Mouse (Mus musculus): ENCODE results near the gene Gstm2. TPM values are rescaled to one million over a fixed set of nuclear protein-coding genes. Genes with fewer than 3 reads are reported as not detected.
"Not testable (repeated sequence)": the region's sequence is repeated elsewhere in the genome, so short reads cannot be mapped to it uniquely, and the experiment has no call there.

The Gstm2 gene
- total RNA-seq, 4 experiments from 2014 or later: 78.6 to 144 (median 111) TPM

DNA sequence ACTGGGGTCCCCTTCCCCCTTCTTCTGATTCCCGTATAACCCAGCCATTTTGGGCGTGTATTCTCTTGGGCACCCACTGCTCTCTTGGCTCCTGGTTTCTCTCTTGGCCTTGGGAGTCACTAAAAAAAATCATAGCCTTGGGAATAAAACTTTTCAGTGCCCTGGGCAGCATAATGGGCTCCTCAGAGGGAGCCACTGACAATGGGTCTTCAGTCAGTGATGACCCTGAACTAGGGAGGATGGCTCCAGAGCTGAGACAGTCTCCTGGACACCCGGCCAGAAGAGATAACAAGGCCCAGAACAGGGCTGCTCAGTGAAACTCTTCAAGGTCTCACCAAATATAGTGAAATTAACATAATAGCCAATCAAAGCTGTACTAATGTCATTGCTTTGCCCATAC lies 12.3 kb upstream of the Gstm2 start:
- DNase-seq (ENCODE audit: low spot score in 2 of 2): no peak

GRCm38 (mm10) chr3:107996576-107996975 lies 10.3 kb upstream of the Gstm2 start:
- DNase-seq (ENCODE audit: low spot score in 2 of 2): no peak

- not testable (repeated sequence) for DNase-seq (ENCODE audit: low spot score in 2 of 2)
These were observed 9.7 kb upstream of the Gstm2 start for GRCm38 (mm10) chr3:107995974-107996373.

DNA sequence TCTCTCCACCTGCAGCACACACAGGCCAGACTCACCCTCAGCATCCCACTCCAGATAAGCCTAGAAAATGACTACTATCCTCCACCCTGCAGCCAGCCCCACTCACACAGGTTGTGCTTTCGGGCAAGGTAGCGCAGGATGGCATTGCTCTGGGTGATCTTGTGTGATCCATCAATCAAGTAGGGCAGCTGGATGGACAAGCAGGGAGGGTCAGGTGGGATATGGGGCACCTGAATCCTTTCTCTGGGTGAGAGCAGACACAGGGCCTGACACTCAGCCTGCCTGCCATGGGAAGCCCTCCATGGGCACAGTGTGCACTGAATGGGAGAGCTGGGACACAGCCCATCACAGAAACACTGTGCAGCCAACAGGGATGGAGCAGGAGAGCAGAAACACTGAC lies 1.1 kb downstream of the Gstm2 start:
- not testable (repeated sequence) for DNase-seq (ENCODE audit: low spot score in 2 of 2)

DNA sequence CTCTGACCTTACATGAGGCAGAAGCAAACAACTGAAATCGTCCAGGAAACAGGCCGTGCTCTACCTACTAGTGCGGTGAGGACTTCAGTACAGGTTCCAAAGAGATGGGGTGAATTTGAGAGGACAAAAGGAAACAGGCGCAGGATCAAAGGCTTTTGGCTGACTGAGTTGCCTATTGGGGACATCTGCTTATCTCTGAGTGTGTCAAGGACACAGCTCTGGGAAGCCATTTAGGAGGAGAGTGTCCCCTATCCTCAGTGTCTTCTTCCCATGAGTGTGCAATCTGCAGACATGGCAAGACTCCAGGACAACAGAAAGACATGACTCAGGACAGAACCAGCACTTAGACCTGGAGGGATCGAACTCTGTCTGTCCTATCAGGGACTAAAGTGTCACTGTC lies 1.8 kb downstream of the Gstm2 start:
- DNase-seq (ENCODE audit: low spot score in 2 of 2): no peak

DNA sequence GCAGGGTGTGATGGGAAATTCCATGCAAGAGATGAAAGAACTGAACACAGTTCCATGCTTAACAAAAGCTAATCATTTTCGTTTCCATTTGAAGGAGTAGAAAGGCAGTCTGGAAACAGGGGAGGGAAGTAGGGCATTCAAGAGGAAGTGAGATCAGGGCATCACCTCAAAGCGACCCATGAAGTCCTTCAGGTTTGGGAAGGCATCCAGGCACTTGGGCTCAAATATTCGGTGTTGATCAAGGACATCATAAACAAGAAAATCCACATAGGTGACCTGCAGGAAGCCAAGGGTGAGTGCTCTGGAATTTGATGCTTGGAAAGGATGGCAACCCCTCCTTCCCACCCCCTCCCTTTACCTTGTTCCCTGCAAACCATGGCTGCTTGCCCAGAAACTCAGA lies 2.5 kb downstream of the Gstm2 start:
- no peak for DNase-seq (ENCODE audit: low spot score in 2 of 2)

GRCm38 (mm10) chr3:107982726-107983125 lies 3.5 kb downstream of the Gstm2 start:
- no peak for DNase-seq (ENCODE audit: low spot score in 2 of 2)

GRCm38 (mm10) chr3:107981261-107981660 lies 5.0 kb downstream of the Gstm2 start:
- DNase-seq (ENCODE audit: low spot score in 2 of 2): no peak

- DNase-seq (ENCODE audit: low spot score in 2 of 2): no peak
These were observed 8.6 kb downstream of the Gstm2 start for GRCm38 (mm10) chr3:107977691-107978090.

DNA sequence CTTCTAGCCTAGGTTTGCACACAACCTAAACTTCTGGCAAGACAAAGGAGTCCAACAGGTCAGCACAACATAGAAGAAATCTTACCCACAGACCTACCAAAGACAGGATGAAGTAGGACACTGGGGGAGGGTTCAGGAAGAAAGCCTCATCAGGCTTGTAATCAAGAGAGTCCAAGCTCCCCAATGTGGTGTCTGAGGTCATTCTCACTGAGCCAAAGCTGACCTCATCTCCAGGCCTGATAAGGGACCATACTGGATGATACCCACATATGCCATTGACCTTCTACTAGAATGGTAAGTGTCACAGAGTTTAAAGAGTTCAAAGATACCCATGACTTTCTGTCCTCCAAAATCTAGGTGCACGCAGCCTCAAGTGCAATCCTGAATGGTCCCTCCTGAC lies 12.0 kb downstream of the Gstm2 start:
- DNase-seq (ENCODE audit: low spot score in 2 of 2): peak in 1 of 2 experiments; percentile 1

DNA sequence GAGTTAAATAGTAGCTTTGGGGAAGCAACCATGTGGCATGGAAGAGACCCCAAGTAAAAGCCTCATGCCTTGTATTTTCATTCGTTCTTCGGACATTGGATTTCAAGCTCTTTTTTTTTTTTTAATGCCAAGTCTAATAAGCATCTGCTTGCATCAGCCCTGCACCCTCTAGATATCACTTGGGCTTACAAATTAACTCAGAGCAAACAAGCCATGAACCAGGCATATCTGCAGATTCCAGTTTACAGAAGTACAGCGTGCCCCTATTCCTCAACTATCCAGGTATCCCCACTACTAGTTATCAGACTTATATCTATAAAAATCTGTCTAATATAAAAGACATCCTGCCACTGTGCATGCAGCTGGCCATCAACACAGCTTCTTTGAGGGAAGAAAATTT lies 14.2 kb downstream of the Gstm2 start:
- peak in 1 of 2 experiments; percentile 0 for DNase-seq (ENCODE audit: low spot score in 2 of 2)

GRCm38 (mm10) chr3:107971101-107971500 lies 15.2 kb downstream of the Gstm2 start:
- DNase-seq (ENCODE audit: low spot score in 2 of 2): not testable (repeated sequence)

DNA sequence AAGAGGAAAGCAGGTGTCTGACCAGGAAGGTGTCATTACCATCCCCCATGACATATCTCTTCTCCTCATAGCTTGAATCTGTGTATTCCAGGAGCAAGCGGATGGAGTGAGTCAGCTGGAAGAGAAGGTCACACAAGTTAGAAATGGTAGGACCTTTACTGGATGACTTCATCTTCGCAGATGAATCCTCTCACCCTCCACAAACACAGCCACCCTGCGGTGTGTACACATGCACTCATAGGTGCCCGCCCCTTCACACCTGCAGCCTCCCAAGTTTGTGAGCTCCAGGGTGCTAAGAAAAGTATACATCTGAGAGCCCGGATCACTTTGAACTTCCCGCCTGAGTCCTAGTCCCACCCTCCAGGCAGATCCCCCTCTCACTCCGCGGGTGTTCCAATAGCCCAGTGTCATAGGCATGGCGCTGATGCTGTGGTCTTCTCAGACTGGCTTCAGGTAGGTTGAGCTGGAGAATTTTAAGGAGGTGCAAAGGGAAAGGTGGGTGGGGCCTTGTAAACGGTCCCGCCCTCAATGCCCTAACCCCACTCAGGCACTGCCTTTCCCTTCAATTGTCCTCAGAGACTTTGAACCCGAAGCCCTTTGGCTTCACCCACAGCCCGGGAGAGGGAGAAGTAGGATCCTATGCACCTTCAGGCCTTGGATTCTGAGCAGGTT lies 17.4 kb downstream of the Gstm2 start, which contains the start of gene Gstm3:
TSS of gene Gstm3 (minus strand) at position 560 of the 672 bp plus-strand sequence.
- DNase-seq (ENCODE audit: low spot score in 2 of 2): no peak

GRCm38 (mm10) chr3:107966631-107967030 lies 19.6 kb downstream of the Gstm2 start:
- no peak for DNase-seq (ENCODE audit: low spot score in 2 of 2)

GRCm38 (mm10) chr3:107965592-107965991 lies 20.7 kb downstream of the Gstm2 start:
- no peak for DNase-seq (ENCODE audit: low spot score in 2 of 2)

- DNase-seq (ENCODE audit: low spot score in 2 of 2): no peak
These were observed 21.5 kb downstream of the Gstm2 start for GRCm38 (mm10) chr3:107964656-107965308.

- DNase-seq (ENCODE audit: low spot score in 2 of 2): no peak
These were observed 22.2 kb downstream of the Gstm2 start for GRCm38 (mm10) chr3:107964026-107964425.

DNA sequence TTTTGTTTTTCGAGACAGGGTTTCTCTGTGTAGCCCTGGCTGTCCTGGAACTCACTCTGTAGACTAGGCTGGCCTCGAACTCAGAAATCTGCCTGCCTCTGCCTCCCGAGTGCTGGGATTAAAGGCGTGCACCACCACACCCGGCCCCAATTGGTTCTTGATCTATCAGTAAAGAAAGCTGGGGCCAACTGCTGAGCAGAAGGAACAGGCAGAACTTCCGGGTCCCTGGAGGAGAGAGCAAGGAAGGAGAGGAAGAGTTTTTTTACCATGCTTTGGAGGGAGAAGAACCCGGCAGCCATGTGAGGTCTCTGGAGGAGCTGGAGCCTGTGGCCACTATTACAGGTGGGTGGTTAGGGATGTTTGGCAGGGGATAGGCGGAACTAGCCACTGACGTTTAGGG lies 31.0 kb downstream of the Gstm2 start:
- DNase-seq (ENCODE audit: low spot score in 2 of 2): not testable (repeated sequence)

DNA sequence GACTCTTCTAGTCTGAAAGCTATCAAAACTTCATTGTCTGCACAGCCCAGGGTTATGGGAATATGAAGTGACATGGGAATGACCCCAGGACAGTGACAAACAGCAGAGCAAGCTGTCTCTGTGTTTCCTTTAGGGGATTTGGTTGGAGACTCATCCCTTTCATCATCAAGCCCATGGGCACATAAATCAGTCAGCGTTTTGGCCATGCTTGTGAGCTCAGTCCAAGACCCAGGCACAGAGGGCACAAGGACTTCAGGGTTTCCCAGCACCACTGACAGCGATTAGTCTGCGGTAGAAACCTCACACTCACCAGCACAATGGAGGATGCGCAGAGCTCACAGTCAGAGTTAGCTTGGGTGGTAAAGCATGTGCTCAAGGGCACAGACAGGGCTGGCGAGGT lies 32.3 kb downstream of the Gstm2 start:
- no peak for DNase-seq (ENCODE audit: low spot score in 2 of 2)

DNA sequence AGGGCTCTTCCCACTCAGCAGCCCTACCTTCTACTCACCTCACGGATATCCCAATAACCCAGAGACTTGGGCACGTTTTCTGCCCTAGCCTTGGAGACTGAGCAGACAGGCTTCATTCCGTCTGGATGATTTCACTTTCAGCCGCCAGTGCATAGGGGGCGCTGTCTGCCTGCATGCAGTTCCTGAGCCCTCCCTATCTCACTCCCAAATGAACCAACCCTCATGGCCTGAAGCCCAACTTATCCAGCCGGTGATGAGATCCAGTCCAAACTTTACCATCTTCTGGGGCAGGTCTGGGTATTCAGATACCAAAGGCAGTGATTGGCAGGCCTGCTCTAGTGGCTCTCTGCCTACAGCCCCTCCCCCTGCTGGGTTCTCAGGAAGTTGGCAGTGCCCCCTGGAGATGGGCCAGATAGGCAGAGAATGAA lies 32.9 kb downstream of the Gstm2 start:
- peak; percentile 70 for DNase-seq (ENCODE audit: low spot score in 2 of 2)

- no peak for DNase-seq (ENCODE audit: low spot score in 2 of 2)
These were observed 35.7 kb downstream of the Gstm2 start for GRCm38 (mm10) chr3:107950531-107950930.

DNA sequence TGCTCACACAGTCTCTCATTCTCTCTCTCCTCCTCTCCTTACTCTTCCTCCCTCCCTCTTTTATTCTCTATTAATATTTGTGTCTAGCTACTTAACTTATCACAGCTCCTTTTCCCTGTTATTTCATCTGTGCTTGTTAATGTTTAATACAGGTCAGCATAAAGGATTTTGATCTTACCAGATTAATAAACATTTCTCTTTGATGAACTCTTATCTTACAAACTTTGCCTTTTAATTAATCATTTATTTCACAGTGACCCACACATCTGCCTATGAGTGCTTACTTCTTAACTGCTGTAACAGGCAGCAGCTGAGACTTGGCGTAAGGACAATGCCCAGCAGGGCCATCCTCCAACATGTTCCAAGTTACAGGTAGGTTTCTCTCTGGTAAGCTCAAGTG lies 36.8 kb downstream of the Gstm2 start:
- DNase-seq (ENCODE audit: low spot score in 2 of 2): not testable (repeated sequence)

GRCm38 (mm10) chr3:107945729-107946128 lies 40.5 kb downstream of the Gstm2 start:
- DNase-seq (ENCODE audit: low spot score in 2 of 2): no peak

All from gastrocnemius, adult 8-10 months (tissue).